Mouse (Mus musculus): Measurements from ENCODE around the gene Tph1.

Gene Tph1

GRCm38 (mm10) chr7:46597006-46597405 lies 75.3 kb downstream of the Tph1 start:
- DNase-seq (ENCODE audit: low spot score), result no peak

Data from lung, postnatal 25 days (tissue).